ENCODE assay signal across 8 mouse cellular contexts in genomic region chr19:11819143-11819700, GRCm38 (mm10). TPM values are rescaled to one million over a fixed set of nuclear protein-coding genes. Genes with fewer than 3 reads are reported as not detected.
DNase-seq lines count a peak whose midpoint lies in the region; ATAC-seq and TF ChIP-seq lines count a peak whose summit lies in the region.

Stx3 (minus strand) TSS chr19:11819403.

- H3K9me3 ChIP-seq in kidney, embryonic 16.5 days (ENCODE audit: low read length), result no peaks in the 10 kb centered on the region
- no peaks in the 10 kb centered on the region for H3K9me3 ChIP-seq in midbrain, postnatal 0 days (ENCODE audit: low read length)

- H3K4me3 ChIP-seq in kidney, embryonic 16.5 days (ENCODE audit: low read length), result peak within 1 kb of the TSS; percentile 85
- peak within 1 kb of the TSS; percentile 95 for H3K4me3 ChIP-seq in embryonic fibroblast, embryonic 13.5 days (ENCODE audit: insufficient read depth, low read length)
- peak within 1 kb of the TSS; percentile 83 for H3K4me3 ChIP-seq in midbrain, postnatal 0 days (ENCODE audit: low read depth, low read length)

- peak within 1 kb of the TSS; percentile 72; the same call in 1 of the 2 replicates for H3K27ac ChIP-seq in kidney, embryonic 16.5 days (ENCODE audit: low read length)
- H3K27ac ChIP-seq in embryonic fibroblast, embryonic 13.5 days (ENCODE audit: insufficient read depth, low read length), result peak within 1 kb of the TSS; percentile 82
- peak within 1 kb of the TSS; percentile 70 for H3K27ac ChIP-seq in midbrain, postnatal 0 days (ENCODE audit: low read depth, low read length)

- no peak for DNase-seq in kidney, adult 11 months
- DNase-seq in adrenal gland, postnatal 10 days, result peak; percentile 10
- DNase-seq in layer of hippocampus, postnatal 36 days, result no peak
- no peak for DNase-seq in midbrain, postnatal 0 days (ENCODE audit: low spot score)
- DNase-seq in ovary, adult 18-20 months (ENCODE audit: low spot score), result no peak
- DNase-seq in MN1 (ENCODE audit: low spot score), result no peak

- no peaks in the 10 kb centered on the region for H3K36me3 ChIP-seq in kidney, embryonic 16.5 days (ENCODE audit: insufficient read depth, low read length)
- H3K36me3 ChIP-seq in midbrain, postnatal 0 days (ENCODE audit: insufficient read depth, low read length), result no peaks in the 10 kb centered on the region

- no peaks in the 10 kb centered on the region for H3K27me3 ChIP-seq in kidney, embryonic 16.5 days (ENCODE audit: insufficient read depth, low read length)
- no peaks in the 10 kb centered on the region for H3K27me3 ChIP-seq in midbrain, postnatal 0 days (ENCODE audit: insufficient read depth, low read length)

- no peak for ATAC-seq in kidney, embryonic 16.5 days (ENCODE audit: low FRiP score, low TSS enrichment)
- ATAC-seq in midbrain, postnatal 0 days (ENCODE audit: low FRiP score), result no peak

- WGBS in kidney, embryonic 16.5 days, result 1% methylated on average over 20 of the region's 20 CpGs
- WGBS in midbrain, postnatal 0 days, result under 1% methylated on average over 20 of the region's 20 CpGs

- peak within 1 kb of the TSS; percentile 97 for H3K4me2 ChIP-seq in kidney, embryonic 16.5 days (replicated peaks; ENCODE audit: low read depth, low read length)
- peak within 1 kb of the TSS; percentile 78 for H3K4me2 ChIP-seq in midbrain, postnatal 0 days (ENCODE audit: low read depth, low read length, poor library complexity, severe bottlenecking)

- no peak for TF ChIP-seq CTCF in embryonic fibroblast, embryonic 13.5 days (IDR thresholded peaks at IDR 0.05; ENCODE audit: borderline replicate concordance, insufficient read depth, low read length)
- no peak for TF ChIP-seq CTCF in midbrain, postnatal 0 days (IDR thresholded peaks at IDR 0.05)

- TF ChIP-seq POLR2A in embryonic fibroblast, embryonic 13.5 days (IDR thresholded peaks at IDR 0.05; ENCODE audit: low read depth, low read length), result no peak

- H3K4me1 ChIP-seq in kidney, embryonic 16.5 days (ENCODE audit: insufficient read depth, low read length), result peaks cover 19% of the 10 kb centered on the region
- H3K4me1 ChIP-seq in embryonic fibroblast, embryonic 13.5 days (ENCODE audit: control insufficient read depth, insufficient read depth, low read length), result no peaks in the 10 kb centered on the region
- no peaks in the 10 kb centered on the region; the same call in 1 of the 2 replicates for H3K4me1 ChIP-seq in midbrain, postnatal 0 days (ENCODE audit: insufficient read depth, low read length)

- peak within 1 kb of the TSS; percentile 91 for H3K9ac ChIP-seq in kidney, embryonic 16.5 days (replicated peaks; ENCODE audit: low read length)
- H3K9ac ChIP-seq in midbrain, postnatal 0 days (replicated peaks; ENCODE audit: low read length, poor library complexity, severe bottlenecking), result peak within 1 kb of the TSS; percentile 81

RNA-seq across cellular contexts. Expression of gene Stx3, which starts in this region (rescaled TPM):
- 25.5 and 26.5 TPM in 2 replicates for polyA plus RNA-seq in kidney, embryonic 16.5 days (2015; fragmentation: Nextera tagmentation; extraction: Ambion mirVana)
- 1 to 10 TPM; 5.8 to 7.3 TPM for total RNA-seq in adrenal gland, postnatal 10 days (2021)
- 10.4 and 14.8 TPM in 2 replicates for polyA plus RNA-seq in embryonic fibroblast, embryonic 13.5 days (2011; ENCODE audit: insufficient read length, low read depth, missing spikeins)
- 10 to 100 TPM; 28.2 to 36.3 TPM for total RNA-seq in layer of hippocampus, postnatal 36 days (2021)
- total RNA-seq in midbrain, postnatal 0 days (2014; rRNA removed), result 28.8 and 35.0 TPM in 2 replicates
- 36.6 and 37.8 TPM in 2 replicates for polyA plus RNA-seq in midbrain, postnatal 0 days (2015; fragmentation: Nextera tagmentation; extraction: Ambion mirVana)
